Mouse (Mus musculus) testis, adult 2 months (tissue): ENCODE measurements around the gene Bbs9.

ENCODE experiments used
- CTCF ChIP-seq: fragments of 200-500 bp; IDR thresholded peaks from 2 replicates; pipeline ENCODE4 v1.5.1; 2012; ENCODE audit warnings: low read depth, mild to moderate bottlenecking, inconsistent platforms, low read length, moderate library complexity; ENCODE audit not compliant: control insufficient read depth, insufficient read depth, insufficient replicate concordance
- POLR2A ChIP-seq: fragments of 200-500 bp; IDR thresholded peaks from 2 replicates; pipeline ENCODE4 v1.6.1; 2012; ENCODE audit warnings: low read depth, mild to moderate bottlenecking, inconsistent platforms, low read length, moderate library complexity; ENCODE audit not compliant: control insufficient read depth

- TF ChIP-seq CTCF (no peak), POLR2A (no peak)
Measured at GRCm38 (mm10) chr9:22679485-22679884, 204.0 kb downstream of the Bbs9 start.
